Mouse (Mus musculus): ENCODE results near the gene Hsdl1.

The Hsdl1 gene

DNA sequence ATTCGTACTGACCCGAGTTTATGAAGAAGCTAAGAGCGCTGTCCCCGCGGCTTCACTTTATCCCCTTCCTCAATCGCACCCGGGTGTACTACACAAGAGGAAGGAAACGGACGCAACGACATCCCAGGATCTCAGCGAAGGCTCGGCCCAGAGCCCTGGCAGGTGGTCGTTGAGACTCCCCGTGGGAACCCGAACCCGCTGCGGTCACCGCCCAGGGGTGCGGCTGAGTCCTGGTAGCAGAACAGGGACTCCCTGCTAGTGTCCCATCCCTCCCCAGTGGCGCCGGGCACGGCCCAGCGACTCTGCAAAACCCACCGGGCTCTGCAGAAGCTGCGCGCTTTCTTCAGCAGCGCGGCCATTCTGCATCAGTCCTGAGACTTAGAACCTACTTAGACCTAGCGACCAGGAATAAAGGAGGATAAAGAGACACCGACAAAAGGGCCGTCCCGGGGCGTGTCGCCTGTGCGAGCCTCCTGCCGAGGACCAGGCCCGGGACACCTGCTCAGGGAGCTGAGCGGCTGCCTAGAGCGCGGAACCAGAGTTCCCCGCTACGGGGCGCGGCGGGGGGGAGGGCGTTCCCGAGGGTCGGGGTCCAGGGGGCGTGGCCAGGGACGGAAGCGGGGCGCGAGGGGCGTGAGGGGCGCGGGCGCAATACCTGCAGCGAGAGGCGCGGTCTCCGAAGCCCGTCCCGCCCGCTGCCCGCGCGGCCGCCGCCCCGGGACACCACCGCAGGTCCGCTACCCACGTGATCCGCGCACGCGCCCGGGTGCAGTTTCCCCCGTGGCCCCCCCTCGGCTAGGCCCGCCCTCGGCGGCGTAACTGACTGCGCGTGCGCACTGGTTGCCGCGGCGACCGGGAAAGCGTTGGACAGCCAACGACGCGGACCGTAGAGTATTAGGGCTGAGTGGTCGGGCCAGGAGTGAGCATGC lies at the start of gene Hsdl1, which contains the start of gene Dnaaf1:
Gene Hsdl1 (minus strand): TSS at position 747 of the 929 bp plus-strand sequence.
Gene Dnaaf1 (plus strand): TSS at position 799 of the 929 bp plus-strand sequence.
- DNase-seq (ENCODE audit: low spot score in 2 of 2), result peak; percentile 91 to 96

DNA sequence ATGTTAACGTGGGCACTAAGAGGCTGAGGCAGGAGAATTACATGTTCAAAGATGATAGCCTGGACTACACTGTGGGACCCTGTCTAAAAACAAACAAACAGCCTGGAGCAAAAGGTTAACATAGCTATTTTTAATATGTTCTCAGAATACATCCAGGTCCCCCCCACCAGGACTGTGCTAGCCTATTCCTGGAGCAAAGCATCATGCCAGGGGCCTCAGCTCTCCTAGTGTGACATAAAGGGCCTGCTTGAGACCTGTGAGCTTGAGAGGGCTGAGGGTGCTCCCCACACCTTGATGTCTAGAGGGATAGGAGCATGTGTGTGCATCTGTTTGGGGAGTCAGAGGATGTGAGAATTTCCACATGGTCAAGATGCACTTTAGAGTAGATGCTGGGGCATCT lies 48.8 kb upstream of the Hsdl1 start:
- DNase-seq (ENCODE audit: low spot score in 2 of 2), result no peak

DNA sequence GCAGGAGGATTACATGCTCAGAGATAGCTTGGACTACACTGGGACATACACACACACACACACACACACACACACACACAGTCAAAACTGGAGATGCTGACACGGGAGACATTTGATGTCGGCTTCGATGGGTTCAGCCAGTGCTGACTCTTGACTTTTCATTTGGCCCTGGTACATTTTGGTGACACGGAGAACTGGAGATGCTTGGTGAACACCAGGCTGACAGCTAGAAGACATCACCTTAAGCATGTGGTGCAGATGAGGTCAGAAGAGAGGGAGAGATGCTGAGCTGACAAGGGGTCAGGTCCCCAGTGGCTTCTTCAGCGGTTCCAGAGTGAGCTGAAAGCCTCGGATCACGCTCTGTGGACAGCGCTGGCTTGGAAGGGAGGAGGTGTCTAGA lies 48.1 kb upstream of the Hsdl1 start:
- DNase-seq (ENCODE audit: low spot score in 2 of 2), result no peak

DNA sequence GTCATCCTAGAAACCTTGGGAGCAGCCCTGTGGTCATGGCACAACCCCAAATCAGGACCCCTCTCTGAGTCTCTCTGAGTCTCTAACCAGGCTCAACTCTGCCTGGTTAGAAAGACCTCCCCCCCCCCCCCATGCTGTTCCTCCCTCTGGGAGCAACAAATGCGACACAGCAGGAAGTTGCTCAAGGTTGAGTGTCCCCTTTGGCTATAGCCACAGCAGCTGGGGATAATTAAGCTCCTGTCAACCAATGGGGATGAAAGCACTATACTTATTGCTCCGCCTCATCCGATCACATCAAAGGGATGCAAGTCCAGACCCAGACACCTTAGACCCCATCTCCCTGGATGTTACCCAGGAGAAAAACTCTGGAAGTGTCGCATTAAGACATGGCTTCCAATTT lies 47.6 kb upstream of the Hsdl1 start:
- DNase-seq (ENCODE audit: low spot score in 2 of 2), result no peak

DNA sequence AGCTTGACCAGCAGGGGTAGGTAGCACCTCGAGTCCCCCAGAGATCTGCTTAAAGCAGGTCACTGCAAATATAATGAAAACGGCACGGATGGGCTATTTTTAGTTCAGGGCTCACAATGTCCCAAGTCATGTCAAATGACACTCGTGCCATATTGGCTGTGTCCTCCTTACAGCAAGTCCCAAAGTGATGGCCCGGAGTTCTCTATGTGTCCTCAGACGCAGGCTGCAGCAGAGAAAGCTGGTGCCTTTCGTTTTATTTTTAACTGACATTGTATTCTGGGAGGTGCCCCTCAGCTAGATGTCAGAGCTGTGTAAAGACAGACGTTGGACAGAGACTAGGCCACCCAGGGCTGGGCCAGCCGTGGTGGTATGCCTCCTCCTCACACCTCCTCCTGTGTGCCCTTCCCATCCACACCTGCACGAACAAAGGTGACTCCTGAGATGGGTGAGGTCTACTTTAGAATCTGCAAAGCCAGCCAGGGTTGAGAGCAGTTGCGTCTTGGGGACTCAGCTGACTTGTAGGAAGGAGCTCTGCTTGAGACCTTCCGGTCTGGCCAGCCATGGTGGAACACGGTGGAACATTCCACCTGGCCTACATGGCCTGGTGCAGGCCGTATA lies 46.0 kb upstream of the Hsdl1 start:
- DNase-seq (ENCODE audit: low spot score in 2 of 2), result no peak

DNA sequence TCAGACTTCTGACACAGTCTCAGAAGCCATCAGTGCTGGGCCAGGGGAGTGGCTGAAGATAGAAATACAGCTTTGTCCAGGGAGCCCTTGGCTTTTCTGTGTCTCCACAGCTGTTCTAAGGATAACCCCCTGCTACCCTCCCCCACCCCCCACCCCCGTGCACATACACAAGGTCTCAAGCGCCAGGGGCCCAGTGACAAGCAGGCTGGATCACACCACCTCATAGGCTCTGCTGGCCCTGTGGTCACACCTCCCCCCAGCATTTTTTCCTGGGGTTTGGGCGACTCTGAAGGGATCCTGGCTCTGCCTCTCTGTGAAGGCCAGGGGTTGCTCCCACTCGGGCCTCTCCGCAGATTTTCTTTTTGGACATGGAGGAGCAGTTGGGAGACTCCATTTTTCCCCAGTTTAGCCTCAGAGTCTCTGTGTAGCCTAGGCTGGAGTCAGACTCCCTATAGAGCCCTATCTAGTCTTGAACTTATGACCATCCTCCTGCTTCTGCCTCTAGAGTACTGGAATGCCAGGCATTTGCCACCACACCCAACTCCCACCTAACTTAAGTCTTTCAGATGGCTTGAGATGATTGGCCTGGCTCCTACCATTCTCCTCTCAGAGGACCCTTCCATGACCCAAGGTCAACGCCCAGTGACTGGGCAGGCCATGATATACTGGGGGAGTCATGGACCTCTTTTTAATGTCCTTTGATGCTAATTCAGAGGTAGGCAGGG lies 45.3 kb upstream of the Hsdl1 start:
- no peak for DNase-seq (ENCODE audit: low spot score in 2 of 2)

DNA sequence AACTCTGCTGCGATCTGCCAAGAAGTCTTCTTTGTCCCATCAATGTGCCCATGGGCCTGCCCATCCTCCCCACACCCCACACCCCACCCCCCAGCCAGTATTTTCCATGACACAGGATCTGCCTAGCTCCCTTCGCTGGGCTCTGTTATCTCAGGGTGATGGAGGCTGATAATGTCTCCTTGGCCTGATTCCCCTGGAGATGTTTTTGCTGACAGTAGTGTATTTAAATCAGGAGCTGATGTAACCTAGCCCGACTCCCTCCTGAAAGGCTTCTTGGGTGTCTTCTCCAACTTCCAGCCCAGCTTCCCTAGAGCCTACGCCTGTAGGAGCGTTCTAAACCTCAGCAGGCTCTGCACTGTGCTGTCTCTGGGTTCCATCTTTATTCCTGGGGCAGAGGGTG lies 43.9 kb upstream of the Hsdl1 start:
- no peak for DNase-seq (ENCODE audit: low spot score in 2 of 2)

DNA sequence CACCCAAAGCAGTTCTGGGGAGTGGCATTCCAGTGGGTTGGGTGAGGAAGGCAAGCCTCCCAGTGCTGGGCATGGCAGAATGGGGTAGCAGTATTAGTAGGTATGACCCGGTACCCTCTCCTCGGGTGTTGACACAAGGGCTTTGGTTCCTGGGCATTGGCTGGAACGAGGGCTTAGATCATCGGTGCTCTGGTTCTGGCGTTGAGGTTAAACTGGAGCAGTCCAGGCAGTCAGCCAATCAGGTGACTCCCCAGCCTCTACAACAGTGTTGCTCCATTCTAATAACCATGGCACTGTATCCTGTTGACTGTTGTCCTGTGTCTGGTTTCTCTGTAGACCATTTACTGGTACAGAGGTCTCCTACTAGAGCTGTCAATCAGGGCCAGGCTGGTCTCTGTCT lies 42.6 kb upstream of the Hsdl1 start:
- no peak for DNase-seq (ENCODE audit: low spot score in 2 of 2)

DNA sequence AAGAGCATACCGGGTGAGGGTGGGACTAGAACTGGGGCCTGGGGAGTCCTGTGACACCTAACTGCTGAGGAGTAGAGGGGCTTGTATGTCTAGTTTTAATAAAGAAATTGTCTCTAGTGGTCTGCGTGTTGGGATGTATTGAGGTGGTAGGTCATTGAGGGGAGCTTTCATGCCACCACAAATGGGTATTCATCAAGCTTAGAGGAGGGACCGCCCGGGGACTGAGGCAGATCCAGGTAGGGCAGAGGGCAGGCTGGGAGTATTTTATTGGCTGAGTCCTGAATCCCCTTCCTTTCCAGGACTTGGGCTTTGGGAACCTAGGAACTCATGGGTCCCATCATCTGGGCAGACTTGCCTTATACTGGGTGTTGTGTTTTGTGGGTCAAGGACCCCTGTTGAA lies 41.8 kb upstream of the Hsdl1 start:
- DNase-seq (ENCODE audit: low spot score in 2 of 2), result no peak

DNA sequence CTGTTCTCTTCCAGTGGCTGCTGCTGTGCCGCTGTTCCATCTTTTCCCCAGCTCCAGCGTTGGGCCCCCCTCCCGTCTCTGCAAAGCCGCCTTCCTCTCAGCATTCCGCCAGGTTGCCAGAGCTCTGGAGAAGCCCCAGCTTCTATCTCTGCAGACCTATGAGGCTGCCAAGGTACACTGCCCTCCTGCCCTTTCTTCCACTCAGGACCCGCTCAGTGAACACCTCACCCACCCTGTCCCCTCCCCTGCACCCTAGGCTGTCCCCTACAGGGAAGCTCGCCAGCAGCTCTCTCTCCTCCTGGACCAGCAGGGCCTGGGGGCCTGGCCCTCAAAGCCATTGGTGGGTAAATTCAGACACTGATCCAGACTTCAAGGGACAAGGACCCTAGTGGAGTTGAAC lies 41.4 kb upstream of the Hsdl1 start:
- no peak for DNase-seq (ENCODE audit: low spot score in 2 of 2)

DNA sequence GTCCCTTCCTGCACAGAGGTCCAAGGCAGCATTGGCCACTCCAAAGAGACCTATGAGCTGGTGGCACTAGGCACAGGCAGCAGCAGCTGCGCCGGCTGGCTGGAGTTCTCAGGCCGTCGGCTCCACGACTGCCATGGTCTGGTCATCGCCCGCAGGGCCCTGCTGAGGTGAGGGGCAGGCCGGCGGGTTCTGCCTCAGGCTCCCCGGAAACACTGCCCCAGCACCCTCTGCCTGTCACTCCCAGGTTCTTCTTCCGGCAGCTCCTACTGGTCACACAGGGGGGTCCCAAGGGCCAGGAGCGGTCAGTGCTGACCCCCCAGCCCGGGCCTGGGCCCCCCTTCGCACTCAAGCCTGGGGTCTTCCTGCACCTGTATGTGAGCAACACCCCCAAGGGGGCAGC lies 40.1 kb upstream of the Hsdl1 start:
- no peak for DNase-seq (ENCODE audit: low spot score in 2 of 2)

DNA sequence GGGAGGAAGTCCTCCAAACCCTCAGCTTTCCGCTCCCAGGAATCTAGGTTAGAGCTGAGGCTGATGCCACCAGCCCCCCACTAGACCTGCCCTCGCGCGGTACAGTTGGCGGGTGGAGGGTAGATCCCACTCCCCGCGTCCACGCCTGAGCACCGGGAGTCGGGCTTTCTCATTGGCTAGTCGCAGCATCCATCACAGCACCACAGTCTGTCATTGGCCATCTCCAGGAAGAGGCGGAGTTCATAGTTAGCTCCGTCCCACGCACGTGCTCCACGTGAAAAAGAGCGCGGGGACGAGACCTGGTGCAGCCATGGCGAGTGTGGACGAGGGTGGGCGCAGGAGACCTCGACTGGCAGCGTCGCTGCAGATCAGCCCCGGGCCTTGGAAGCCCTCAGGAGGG lies 37.5 kb upstream of the Hsdl1 start, which contains the start of gene Adad2:
Gene Adad2 (plus strand): TSS at position 277 of the 400 bp plus-strand sequence.
- no peak for DNase-seq (ENCODE audit: low spot score in 2 of 2)

DNA sequence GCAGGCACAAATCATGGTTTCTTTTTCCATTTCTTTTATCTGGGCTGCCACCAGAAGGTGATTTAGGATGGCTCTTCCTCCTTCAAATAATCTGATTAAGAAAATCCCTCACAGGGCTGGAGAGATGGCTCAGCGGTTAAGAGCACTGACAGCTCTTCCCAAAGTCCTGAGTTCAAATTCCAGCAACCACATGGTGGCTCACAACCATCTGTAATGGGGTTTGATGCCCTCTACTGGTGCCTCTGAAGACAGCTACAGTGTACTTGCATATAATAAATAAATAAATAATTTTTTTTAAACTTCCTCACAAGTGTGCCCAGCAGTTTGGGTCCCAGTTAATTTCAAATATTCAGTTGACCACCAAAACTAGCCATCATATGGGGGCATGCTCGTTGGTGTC lies 31.2 kb upstream of the Hsdl1 start:
- no peak for DNase-seq (ENCODE audit: low spot score in 2 of 2)

DNA sequence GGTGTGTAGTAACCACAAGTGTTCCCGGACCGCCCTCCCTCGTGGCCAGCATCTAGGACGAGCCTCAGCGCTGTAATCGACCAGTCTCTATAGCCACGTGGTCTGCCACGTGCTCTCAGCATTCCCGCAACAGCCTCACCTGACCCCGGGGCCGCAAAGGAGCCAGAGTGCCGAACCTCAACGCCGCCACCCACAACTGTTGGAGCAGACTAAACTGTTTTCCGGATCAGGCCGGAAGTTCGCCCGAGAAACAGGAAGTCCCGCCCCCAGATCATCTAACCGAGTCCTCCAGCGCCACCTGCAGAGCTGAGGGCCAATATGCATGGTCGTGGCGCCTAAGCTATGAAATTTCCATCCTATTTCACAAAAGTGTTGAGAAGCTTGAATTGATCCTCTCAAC lies 30.0 kb upstream of the Hsdl1 start, which contains the start of gene Taf1c:
Gene Taf1c (minus strand): TSS at position 227 of the 400 bp plus-strand sequence.
- peak; percentile 87 to 97 for DNase-seq (ENCODE audit: low spot score in 2 of 2)

DNA sequence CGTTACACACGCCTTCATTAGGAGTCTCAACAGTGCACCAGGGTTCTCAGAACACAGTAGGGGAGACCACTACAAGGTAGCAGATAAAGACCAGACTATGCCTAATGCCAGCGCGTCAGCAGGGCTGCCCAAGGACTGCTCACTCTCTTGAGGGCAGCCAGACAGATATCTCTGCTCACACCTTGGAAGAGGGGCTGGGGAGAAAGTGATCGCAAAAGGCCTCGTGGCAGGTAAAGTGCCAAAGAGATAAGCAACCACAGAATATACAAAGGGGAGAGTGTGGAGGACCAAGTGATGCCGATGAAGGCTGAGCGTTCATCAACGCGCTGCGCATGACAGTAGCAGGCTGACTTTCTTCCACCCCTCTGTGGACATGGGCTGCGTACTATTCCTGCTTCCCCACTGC lies 29.4 kb upstream of the Hsdl1 start:
- DNase-seq (ENCODE audit: low spot score in 2 of 2), result no peak

DNA sequence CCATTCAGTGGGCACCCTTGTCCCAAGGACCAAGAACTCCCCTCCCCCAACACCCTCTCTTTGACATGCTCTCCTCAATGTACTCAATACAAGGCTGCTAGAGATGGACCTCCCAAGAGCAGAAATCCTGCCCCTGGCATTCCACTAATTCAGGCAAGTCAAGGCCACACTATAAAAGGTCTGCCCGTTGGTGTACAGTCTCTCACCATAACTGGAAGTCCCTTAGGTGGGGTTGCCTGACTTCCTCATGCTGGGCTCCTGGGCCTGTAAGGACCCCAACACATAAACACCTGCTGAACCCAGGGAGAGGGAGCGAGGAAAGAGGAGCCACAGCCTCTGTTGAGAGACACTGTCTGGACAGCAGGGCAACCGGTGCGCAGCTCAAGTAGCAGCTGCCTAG lies 28.8 kb upstream of the Hsdl1 start:
- DNase-seq (ENCODE audit: low spot score in 2 of 2), result no peak

DNA sequence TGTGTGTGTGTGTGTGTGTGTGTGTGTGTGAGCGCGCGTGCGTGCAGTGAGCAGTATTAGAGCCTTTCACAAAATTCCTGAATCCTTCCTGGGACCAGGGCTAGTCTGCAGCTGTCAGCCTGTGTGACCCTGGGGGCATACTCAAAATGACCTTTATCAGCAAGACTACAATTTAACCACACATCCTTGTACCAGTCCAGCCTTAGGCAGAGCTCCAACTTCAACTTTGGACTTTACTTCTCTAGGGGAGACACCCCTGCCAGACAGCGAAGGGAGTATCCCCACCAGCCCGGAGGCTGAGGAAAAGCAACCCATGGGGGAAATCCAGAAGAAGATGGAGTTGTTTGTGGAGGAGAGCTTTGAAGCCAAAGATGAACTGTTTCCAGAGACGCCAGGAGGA lies 16.5 kb upstream of the Hsdl1 start:
- DNase-seq (ENCODE audit: low spot score in 2 of 2), result no peak

DNA sequence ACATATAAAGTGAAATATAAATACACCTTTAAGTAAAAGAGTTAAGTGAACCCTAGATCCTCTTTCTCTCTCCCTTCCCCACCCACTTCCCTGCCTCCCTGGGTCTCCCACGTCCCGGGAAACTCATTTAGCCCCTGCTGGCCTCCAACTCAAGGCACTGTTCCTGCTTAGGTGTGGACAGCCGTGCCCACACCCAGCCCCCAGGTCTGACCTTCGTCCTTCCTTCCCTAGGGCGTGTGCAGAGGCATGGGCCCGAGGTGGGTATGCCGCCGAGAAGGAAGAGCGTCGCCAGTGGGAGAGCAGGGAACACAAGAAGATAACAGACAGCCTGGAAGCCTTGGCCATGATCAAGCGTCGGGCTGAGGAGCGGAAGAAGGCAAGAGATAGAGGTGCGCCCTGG lies 15.4 kb upstream of the Hsdl1 start:
- no peak for DNase-seq (ENCODE audit: low spot score in 2 of 2)

DNA sequence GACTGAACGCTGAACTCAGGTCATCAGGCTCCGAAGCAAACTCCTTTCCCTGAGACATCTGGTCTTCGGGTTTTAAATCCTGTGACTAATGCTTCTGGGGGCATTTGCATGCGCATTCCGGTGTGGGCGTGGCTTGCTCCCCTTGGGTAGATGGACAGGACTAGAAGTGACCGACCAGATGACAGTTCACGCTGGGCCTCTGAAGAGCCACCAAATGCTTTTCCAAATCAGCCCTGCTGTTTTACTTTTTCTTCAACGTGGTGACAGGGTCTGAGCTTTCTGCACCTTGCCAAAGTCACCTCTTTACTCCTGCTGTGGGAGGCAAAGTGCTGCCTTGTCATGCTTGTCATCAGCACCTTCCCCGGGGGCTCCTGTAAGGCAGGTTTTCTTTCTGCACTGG lies 13.9 kb upstream of the Hsdl1 start:
- no peak for DNase-seq (ENCODE audit: low spot score in 2 of 2)

DNA sequence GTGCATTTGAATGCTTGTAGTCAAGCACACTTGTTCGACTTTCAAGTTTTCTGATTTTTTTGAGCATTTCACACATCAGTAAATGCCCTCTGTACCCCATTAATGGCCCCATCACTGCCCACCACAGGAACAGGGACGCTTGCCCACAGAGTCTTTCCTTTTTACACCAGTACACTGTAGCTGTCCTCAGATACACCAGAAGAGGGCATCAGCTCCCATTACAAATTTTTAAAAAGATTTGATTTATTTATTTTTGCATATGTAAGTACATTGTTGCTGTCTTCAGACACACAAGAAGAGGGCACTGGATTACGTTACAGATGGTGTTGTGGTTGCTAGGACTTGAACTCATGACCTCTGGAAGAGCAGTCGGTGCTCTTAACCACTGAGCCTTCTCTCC lies 13.3 kb upstream of the Hsdl1 start:
- DNase-seq (ENCODE audit: low spot score in 2 of 2), result no peak

DNA sequence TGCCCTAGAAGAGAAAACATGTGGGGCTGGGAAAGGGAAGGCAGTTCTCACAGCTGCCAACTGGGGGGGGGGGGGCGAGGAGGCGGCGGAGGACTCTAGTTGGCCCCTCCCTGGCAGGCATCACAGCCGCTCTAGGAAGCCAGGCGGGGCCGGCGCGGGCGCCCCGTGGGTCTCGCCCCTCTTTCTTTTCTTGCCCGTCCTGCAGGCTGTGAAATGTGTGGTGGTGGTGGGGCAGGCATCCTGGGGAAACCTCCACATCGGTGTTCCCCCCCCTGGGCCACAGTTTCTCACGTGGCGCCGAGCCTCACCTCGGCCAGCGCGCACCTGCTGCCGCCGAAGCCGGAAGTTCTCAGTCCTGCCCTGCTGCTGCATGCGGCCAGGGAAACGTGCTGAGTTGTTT lies 10.9 kb upstream of the Hsdl1 start:
- DNase-seq (ENCODE audit: low spot score in 2 of 2), result no peak

DNA sequence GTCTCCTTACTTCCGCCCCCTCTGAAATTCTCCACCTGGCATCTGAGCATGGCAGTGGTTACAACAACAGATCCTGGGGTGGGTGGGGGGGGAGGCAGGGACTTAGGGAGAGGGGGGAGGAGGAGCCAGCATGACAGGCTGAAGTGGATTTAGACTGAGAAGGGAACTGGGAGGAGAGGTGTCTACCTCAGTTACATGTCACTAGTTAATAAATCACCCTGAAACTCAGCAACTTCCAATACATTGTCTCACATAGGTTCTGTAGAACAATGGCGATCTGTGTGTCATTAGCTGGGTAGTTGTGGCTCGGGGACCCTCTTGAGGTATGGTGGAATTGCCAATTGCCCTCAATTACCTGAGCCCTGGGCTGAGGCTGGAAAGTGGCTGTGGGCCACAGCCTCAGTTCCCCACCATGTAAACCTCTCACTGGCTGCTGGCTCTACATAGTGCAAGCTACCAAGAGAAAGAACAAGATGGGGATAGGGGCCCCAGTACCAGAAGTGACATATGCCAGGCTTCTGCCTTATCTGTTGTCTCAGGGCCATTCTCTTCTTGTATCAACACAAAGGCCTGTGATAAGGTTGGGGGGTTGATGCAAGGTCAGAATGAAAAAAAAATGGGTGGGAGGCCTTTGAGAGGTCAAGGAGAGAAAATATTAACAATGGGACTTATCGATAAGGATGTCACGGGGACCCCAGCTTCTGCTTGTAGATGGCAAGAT lies 5.6 kb upstream of the Hsdl1 start:
- no peak for DNase-seq (ENCODE audit: low spot score in 2 of 2)

Measured in thymus, postnatal 10 days (tissue).